Mouse (Mus musculus) neural tube, embryonic 12.5 days (tissue): ENCODE data around the gene Lyrm9. TPM values are rescaled to one million over a fixed set of nuclear protein-coding genes. Genes with fewer than 3 reads are reported as not detected.

Source experiments
- ATAC-seq: fragments of 200-750 bp; cut with Nextera tagmentation; 2 replicates; pipeline ENCODE4 v1.8.0; 2017; ENCODE audit warnings: low read depth, mild to moderate bottlenecking, moderate TSS enrichment, moderate library complexity; ENCODE audit not compliant: low FRiP score
- H3K27ac ChIP-seq: fragments of 300-500 bp; sonication (generic); 2 replicates; pipeline ENCODE4 v1.5.1; 2016
- H3K27me3 ChIP-seq: fragments of 300-500 bp; sonication (generic); replicated peaks from 2 replicates; pipeline ENCODE4 v1.6.1; 2016; ENCODE audit warnings: mild to moderate bottlenecking
- H3K36me3 ChIP-seq: fragments of 300-500 bp; sonication (generic); 2 replicates; pipeline ENCODE4 v1.6.1; 2016; ENCODE audit warnings: mild to moderate bottlenecking
- H3K4me1 ChIP-seq: fragments of 300-500 bp; sonication (generic); 2 replicates; pipeline ENCODE4 v1.6.1; 2016
- H3K4me2 ChIP-seq: fragments of 300-500 bp; sonication (generic); replicated peaks from 2 replicates; pipeline ENCODE4 v1.6.1; 2016; ENCODE audit warnings: mild to moderate bottlenecking
- H3K4me3 ChIP-seq: fragments of 300-500 bp; sonication (generic); 2 replicates; pipeline ENCODE4 v1.5.1; 2016
- H3K9ac ChIP-seq: fragments of 300-500 bp; sonication (generic); 2 replicates; pipeline ENCODE4 v1.6.1; 2016; ENCODE audit warnings: mild to moderate bottlenecking
- H3K9me3 ChIP-seq: fragments of 300-500 bp; sonication (generic); 2 replicates; pipeline ENCODE4 v1.6.1; 2016; ENCODE audit warnings: mild to moderate bottlenecking
- WGBS: fragments of 180-500 bp; shearing (Covaris S2); methylation state at CpG from one replicate; pipeline ENCODE4 v1.1.7; 2016; 5-methylcytosine and 5-hydroxymethylcytosine counted together
- polyA plus RNA-seq: library from polyadenylated mRNA; unstranded; fragments of >200 nt; fragmentation: Nextera tagmentation; extraction: Ambion mirVana; gene quantifications from 2 replicates; pipeline ENCODE4 v1.2.1, GENCODE M21; 2016

Lyrm9 gene
- polyA plus RNA-seq, 1 experiment from 2014 or later = 22.0 TPM

DNA sequence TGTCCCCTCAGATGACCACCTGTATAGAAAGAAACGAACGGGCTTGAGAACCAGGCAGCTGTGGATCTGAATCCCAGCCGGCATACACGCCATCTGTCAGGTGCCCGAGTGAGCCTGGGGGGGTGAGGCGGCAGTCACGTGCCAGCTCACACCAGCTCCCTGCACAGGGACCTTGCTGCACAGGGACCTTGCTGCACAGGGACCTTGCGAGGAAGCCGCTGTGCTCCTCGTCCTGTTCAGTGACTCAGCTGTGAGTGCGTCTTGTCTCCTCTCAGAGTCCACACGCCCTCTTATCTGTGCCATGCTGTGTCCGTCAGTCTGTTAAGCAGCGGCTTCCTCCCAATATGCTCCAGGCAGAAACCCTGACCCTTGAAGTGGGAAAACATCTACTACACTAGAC lies 13.1 kb downstream of the Lyrm9 start:
- ATAC-seq = no peak

DNA sequence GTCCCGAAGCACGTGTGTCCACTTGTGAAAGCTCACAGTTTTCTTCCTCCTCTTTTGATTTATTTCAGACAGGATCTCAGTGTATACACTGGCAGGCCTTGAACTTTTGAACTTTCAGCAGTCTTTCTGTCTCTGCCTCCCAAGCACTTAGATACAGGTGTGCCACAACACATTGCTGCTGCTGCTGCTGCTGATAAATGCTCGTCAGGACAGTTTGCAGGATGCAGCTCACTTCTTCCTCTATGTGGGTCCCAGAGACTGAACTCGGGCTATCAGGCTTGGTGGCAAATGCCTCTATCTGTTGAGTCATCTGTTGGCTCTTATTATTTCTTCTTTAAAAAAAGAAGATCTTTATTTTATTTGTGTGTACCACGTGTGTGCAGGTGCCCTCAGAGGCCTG lies 13.8 kb downstream of the Lyrm9 start:
- WGBS = 83% methylated on average over 5 of the region's 5 CpGs

More for the DNA sequence above, 13.1 kb downstream of the Lyrm9 start:
- WGBS = 76% methylated on average over 14 of the region's 14 CpGs
- no peak overlapping the region for H3K9ac ChIP-seq
- H3K36me3 ChIP-seq = peaks cover 8% of the 10 kb centered on the region; the same call in 1 of the 2 replicates
- no peaks in the 10 kb centered on the region for H3K4me1 ChIP-seq
- no peak overlapping the region for H3K4me3 ChIP-seq
- H3K4me2 ChIP-seq = no peak overlapping the region
- no peaks in the 10 kb centered on the region for H3K27me3 ChIP-seq
- H3K9me3 ChIP-seq = peaks cover 4% of the 10 kb centered on the region; the same call in 1 of the 2 replicates
- H3K27ac ChIP-seq = no peak overlapping the region

DNA sequence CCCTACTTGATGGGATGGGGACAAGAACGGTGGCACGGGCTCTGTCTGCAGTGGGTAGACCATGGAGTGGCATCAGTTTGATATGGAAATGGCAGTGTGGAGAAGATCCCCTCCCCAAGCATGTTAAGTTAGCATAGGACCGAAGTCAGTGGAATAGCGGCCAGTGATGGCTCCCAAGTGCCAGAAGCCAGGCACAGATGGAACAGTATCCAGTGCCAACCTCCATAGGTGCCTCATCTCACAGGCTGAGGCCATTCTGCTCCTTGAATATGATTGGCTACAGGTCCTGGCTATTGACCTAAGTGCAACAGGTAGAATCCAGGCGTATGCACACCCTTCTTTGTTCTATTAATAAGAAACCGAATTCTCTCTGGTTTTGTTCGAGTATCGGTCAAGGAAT lies 15.6 kb downstream of the Lyrm9 start:
- Histone ChIP-seq H3K27me3 (no peaks in the 10 kb centered on the region), H3K9me3 (peaks cover 4% of the 10 kb centered on the region; the same call in 1 of the 2 replicates), H3K4me3 (no peak overlapping the region), H3K9ac (no peak overlapping the region), H3K36me3 (peaks cover 8% of the 10 kb centered on the region; the same call in 1 of the 2 replicates), H3K4me2 (no peak overlapping the region), H3K4me1 (no peaks in the 10 kb centered on the region), H3K27ac (no peak overlapping the region)
- WGBS = 91% methylated on average over 8 of the region's 8 CpGs
- no peak for ATAC-seq

More for the DNA sequence above, 13.8 kb downstream of the Lyrm9 start:
- Histone ChIP-seq H3K36me3 (peaks cover 8% of the 10 kb centered on the region; the same call in 1 of the 2 replicates), H3K4me3 (no peak overlapping the region), H3K9ac (no peak overlapping the region), H3K27me3 (no peaks in the 10 kb centered on the region), H3K27ac (no peak overlapping the region), H3K9me3 (peaks cover 4% of the 10 kb centered on the region; the same call in 1 of the 2 replicates), H3K4me2 (no peak overlapping the region), H3K4me1 (no peaks in the 10 kb centered on the region)
- no peak for ATAC-seq

DNA sequence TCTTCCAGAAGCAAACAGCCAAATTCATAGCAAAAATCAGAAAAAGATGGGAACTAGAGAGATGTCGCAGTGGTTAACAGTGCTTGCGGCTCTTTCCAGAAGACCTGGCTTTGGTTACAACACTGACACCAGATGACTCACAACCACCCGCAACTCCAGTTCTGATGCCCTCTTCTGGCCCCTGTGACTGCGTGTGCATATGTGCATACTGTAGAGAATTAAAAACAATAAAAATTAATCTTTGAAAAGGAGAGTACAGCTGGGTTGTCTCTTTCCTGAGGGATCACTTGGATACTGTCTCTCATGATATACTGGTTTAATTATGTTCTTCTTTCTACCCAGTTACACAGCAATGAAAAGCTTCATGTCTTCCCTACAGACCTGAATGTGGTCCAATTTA lies 20.2 kb downstream of the Lyrm9 start:
- no peaks in the 10 kb centered on the region for H3K9me3 ChIP-seq

DNA sequence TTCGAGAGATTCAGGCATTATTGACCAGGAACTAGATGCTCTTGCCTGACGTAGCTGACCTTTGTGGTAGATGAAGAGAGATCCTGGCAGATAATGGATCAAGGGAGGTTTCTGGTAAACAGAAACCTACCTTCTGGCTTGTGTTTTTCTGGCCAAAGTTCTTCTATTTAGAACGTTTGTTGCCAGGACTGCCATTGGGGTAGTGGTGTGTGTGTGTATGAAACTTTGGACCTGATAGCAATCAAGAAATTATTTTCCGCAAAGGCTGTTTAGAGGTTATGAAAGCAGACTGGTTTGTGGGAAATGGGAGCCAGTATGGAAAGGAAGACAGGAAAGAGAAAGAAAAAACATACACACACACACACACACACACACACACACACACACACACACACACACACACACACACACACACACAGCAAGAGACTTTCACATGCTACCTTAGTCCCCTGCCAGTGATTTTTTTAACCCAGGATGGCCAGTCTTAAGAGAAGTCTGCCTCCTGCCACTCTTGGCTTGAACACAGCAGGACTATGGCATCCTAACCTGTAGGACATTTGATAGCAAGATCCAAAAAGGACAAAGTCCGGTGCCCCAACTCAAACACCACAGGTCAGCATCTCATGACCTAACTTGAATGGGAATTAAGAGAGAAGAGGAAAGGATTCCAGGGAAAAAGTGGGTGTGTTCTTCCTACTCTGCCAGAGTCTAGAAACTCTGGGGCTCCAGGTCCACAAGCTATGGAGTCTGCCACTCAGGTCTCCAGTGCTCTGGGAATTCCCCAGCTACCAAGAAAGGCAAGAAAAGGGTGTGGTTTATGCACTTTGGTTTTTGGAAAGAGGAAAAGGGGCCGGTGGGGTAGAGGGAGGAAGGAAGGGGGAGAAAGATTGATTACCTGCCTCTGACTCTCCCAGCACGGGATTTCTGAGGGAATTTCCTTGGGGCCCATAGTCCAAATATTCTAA lies 21.8 kb downstream of the Lyrm9 start:
- Histone ChIP-seq H3K4me1 (no peaks in the 10 kb centered on the region), H3K4me3 (no peak overlapping the region), H3K27ac (no peak overlapping the region), H3K9me3 (no peaks in the 10 kb centered on the region), H3K27me3 (no peaks in the 10 kb centered on the region), H3K36me3 (no peaks in the 10 kb centered on the region), H3K9ac (no peak overlapping the region), H3K4me2 (no peak overlapping the region)
- 67% methylated on average over 7 of the region's 7 CpGs for WGBS
- no peak for ATAC-seq

More for the DNA sequence above, 20.2 kb downstream of the Lyrm9 start:
- no peak overlapping the region for H3K9ac ChIP-seq
- no peaks in the 10 kb centered on the region for H3K36me3 ChIP-seq
- no peak overlapping the region for H3K4me3 ChIP-seq
- H3K4me2 ChIP-seq = no peak overlapping the region
- no peak overlapping the region for H3K27ac ChIP-seq
- H3K4me1 ChIP-seq = no peaks in the 10 kb centered on the region
- WGBS = 92% methylated on average over 4 of the region's 4 CpGs
- no peak for ATAC-seq
- H3K27me3 ChIP-seq = no peaks in the 10 kb centered on the region

DNA sequence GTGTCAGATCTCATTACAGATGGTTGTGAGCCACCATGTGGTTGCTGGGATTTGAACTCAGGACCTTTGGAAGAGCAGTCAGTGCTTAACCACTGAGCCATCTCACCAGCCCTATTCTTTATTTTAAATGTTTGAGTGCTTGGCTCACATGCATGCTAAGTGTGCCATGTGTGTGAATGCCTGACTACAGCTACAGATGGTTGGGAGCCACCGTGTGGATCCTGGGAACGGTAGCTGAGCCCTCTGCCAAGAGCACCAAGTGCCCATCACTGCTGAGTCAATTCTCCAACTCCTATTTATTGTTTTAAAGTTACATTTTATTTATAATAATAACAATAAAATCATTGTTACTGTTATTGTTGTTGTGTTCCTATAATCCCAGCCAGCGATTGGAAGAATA lies 23.5 kb downstream of the Lyrm9 start:
- H3K36me3 ChIP-seq = no peaks in the 10 kb centered on the region

DNA sequence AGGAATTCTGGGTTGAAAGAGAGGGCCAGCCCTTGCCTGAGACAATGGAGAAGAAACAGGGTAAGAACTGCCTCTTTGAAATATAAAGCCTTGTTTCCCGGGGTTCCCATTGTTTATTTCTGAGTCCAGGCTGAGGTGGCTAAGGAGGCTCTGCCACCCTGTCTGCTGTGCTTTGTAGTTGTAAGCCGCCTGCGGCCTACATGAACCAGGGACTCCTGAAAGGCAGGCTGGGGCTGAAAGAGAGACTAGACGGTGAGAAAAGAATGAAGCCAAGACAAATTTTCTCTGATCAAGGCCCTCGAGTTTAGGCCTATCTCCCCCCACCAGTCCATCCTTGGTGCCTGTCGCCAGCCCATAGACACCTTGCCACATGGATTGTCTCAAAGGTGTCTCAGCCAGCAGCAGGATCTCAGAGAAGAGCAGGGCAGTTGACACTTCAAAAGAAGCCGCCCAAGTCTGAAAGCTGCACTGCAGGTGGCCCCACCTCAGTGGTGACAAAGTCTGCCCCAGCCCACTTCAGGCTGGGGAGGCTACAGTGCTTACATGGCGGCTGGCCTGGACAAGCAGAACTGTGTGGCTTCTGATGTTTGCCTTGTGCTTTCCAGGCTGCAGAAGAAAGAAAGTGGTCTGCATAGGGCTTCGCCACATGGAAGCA lies 25.0 kb downstream of the Lyrm9 start:
- no peaks in the 10 kb centered on the region for H3K36me3 ChIP-seq
- no peaks in the 10 kb centered on the region for H3K4me1 ChIP-seq
- no peak overlapping the region for H3K4me2 ChIP-seq
- no peak overlapping the region for H3K9ac ChIP-seq
- WGBS = 33% methylated on average over 9 of the region's 9 CpGs
- no peak overlapping the region for H3K4me3 ChIP-seq
- no peak overlapping the region for H3K27ac ChIP-seq
- H3K27me3 ChIP-seq = no peaks in the 10 kb centered on the region
- ATAC-seq = no peak
- H3K9me3 ChIP-seq = no peaks in the 10 kb centered on the region

More for the DNA sequence above, 23.5 kb downstream of the Lyrm9 start:
- no peak overlapping the region for H3K9ac ChIP-seq
- H3K27me3 ChIP-seq = no peaks in the 10 kb centered on the region
- no peaks in the 10 kb centered on the region for H3K4me1 ChIP-seq
- no peak for ATAC-seq
- no peaks in the 10 kb centered on the region for H3K9me3 ChIP-seq
- no peak overlapping the region for H3K4me2 ChIP-seq
- 97% methylated on average over 3 of the region's 3 CpGs for WGBS
- H3K4me3 ChIP-seq = no peak overlapping the region
- no peak overlapping the region for H3K27ac ChIP-seq

DNA sequence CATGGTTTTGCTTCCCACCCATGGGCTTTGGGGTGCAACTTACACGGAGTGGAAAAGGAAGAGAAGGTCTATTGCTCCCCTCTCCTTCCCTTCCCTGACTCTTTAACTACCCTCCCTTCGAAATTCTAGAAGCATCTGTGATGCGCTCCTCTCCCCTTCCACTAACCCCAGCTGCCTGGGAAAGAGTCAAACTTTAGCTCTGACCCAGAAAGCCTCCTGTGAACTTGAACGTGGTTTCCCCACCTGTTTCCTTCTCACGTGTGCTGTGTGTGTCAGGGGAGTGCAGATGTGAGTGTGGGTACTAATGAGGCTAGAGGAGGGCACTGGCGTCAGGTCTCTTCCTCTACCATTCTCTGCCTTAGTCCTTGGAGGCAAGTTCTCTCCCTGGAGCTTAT lies 25.5 kb downstream of the Lyrm9 start:
- 67% methylated on average over 6 of the region's 6 CpGs for WGBS
- Histone ChIP-seq H3K27me3 (no peaks in the 10 kb centered on the region), H3K4me3 (no peak overlapping the region), H3K9ac (no peak overlapping the region), H3K4me1 (no peaks in the 10 kb centered on the region), H3K9me3 (no peaks in the 10 kb centered on the region), H3K36me3 (no peaks in the 10 kb centered on the region), H3K4me2 (no peak overlapping the region), H3K27ac (no peak overlapping the region)
- no peak for ATAC-seq

DNA sequence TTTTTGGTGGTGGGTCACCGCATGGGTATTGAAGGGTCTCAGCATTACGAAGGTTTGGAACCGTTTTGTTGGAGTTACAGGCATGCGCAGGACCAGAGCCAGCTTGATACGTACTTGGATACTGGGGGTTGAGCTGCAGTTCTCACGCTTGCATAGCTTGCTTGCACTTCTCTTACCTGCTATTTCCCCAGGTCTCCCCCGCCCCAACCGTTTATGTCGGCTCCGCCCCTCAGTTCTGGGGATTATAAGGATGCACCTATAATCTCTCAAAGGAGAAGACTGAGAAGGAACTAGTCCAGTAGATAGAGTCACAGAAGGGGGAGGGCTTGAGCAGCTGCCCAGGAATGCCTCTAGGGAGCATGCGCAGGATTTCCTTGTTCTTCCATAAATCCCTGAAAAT lies 26.1 kb downstream of the Lyrm9 start:
- no peak for ATAC-seq
- Histone ChIP-seq H3K4me2 (no peak overlapping the region), H3K9me3 (no peaks in the 10 kb centered on the region), H3K36me3 (no peaks in the 10 kb centered on the region), H3K27me3 (no peaks in the 10 kb centered on the region), H3K4me1 (0 out of 2 replicates have a peak, but pooled peaks cover under 1% of the 10 kb centered on the region), H3K9ac (no peak overlapping the region), H3K27ac (no peak overlapping the region), H3K4me3 (no peak overlapping the region)
- 89% methylated on average over 11 of the region's 11 CpGs for WGBS

DNA sequence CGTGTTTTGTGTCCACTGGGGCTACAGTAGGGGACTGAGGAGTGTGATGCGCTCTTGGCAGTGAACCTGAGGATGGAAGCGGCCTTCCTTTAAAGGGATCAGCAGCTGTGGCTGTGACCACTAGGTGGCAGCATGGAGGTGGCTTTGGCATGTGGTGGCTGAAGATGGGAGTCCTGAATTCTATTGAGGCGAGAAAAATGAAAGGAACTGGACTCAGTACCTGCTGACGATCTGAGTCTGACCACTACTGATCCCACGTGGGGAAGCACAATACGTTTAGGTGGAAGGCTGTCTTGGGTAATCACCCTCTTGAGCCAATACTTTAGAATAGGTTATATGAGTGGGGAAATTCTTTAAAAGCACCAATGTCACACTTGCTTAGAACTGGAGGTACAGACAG lies 29.9 kb downstream of the Lyrm9 start:
- Histone ChIP-seq H3K9me3 (no peaks in the 10 kb centered on the region), H3K36me3 (no peaks in the 10 kb centered on the region), H3K9ac (no peak overlapping the region), H3K27me3 (no peaks in the 10 kb centered on the region), H3K27ac (no peak overlapping the region), H3K4me1 (peaks cover 3% of the 10 kb centered on the region; the same call in 1 of the 2 replicates), H3K4me3 (no peak overlapping the region), H3K4me2 (no peak overlapping the region)
- no peak for ATAC-seq
- 13% methylated on average over 7 of the region's 7 CpGs for WGBS

DNA sequence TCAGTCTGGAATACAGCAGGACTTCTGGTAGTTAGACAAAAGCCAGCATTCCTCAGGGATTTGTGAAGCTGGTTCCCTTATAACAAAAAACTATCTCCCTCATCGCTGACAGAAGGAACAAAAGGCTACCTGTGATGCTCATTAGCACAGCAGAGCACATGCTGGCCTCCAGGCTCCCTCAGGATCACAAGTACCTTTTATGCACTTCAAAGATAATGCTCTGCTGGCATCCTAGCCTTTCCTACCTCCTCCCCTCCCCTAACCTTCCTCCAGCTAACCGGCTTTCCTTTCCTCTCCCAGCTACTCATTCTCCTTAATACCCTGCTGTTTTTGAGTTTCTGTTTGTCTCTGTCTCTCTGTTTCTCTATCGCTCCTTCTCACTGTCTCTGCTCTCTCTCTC lies 31.2 kb downstream of the Lyrm9 start:
- ATAC-seq = no peak
- H3K4me1 ChIP-seq = peaks cover 3% of the 10 kb centered on the region; the same call in 1 of the 2 replicates
- H3K9ac ChIP-seq = no peak overlapping the region
- no peak overlapping the region for H3K27ac ChIP-seq
- no peaks in the 10 kb centered on the region for H3K9me3 ChIP-seq
- no peak overlapping the region for H3K4me2 ChIP-seq
- WGBS = 2% methylated on average over 3 of the region's 3 CpGs
- H3K4me3 ChIP-seq = no peak overlapping the region
- no peaks in the 10 kb centered on the region for H3K36me3 ChIP-seq
- no peaks in the 10 kb centered on the region for H3K27me3 ChIP-seq

DNA sequence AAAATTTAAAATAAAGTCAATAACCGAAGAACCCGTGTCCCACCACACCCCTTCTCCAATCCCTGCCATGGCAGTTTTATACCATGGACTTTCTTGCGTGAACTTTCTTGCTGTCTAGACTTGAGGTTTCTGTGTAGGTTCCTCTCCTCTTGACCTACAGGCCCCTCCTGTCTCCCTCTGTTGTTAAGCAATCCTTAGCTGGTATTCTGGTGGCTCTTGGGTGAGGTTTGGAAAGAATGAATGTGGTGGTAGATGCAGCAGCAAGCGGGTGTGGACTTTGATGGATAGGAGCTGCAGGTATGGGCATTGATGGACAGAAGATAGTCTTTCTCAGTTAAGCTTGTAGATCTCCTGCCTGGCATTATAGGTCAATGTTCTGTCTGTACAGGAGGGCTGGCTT lies 37.5 kb downstream of the Lyrm9 start:
- Histone ChIP-seq H3K36me3 (no peaks in the 10 kb centered on the region), H3K4me3 (no peak overlapping the region), H3K9me3 (no peaks in the 10 kb centered on the region), H3K4me2 (no peak overlapping the region), H3K27me3 (no peaks in the 10 kb centered on the region), H3K4me1 (no peaks in the 10 kb centered on the region), H3K9ac (no peak overlapping the region), H3K27ac (no peak overlapping the region)
- 95% methylated on average over 4 of the region's 4 CpGs for WGBS
- no peak for ATAC-seq
